Mouse (Mus musculus): ENCODE measurements at regions not wholly inside any gene's neighbourhood (a gene's known extent, or its start where the extent isn't known, plus 50 kb on each side); places are given as distances from the start of the nearest gene placed in this dataset.

DNA sequence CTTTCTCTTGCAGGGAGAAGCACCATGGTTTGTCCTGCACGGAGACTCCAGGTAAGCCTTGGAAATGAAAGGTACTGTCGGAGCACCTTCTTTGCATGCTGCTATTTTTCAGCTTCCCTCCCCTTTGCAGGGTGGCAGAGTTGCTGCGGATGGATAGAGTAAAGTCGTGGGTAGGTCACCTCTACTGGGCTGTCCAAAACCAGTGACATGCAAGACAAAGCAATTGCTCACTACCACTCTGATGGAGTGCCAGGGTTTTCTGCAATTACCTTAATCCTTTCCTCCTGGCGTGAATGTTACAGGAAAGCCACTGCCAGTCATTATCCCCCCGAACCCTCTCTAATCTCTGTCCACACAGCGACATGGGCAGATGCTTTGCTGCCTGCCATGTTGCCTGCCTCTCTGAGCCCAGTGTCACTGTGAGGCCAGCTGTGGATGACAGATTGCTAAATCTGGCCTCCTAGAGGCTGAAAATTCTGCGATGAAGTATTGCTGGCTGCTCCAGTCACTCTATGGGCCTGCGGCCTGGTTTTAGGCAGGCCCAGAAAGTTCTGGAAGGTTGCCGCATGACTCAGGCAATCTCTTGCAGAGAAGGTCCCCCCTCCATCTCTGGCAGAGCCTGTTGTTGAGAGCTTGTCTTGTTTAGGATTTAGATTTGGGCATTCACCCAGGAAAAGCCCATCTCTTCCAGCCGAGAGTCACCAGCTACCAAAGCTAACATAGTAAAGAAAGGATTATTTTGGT is 54.1 kb upstream of the Sod3 start:
- 88% methylated on average over 11 of the region's 11 CpGs for WGBS
- Histone ChIP-seq H3K27ac (no peak overlapping the region), H3K9ac (ENCODE audit: low read depth, low read length) (no peak overlapping the region), H3K4me1 (replicated peaks; ENCODE audit: insufficient read depth, low read length) (no peaks in the 10 kb centered on the region), H3K27me3 (ENCODE audit: insufficient read depth, low read length) (no peaks in the 10 kb centered on the region), H3K4me2 (ENCODE audit: low read length) (no peak overlapping the region), H3K36me3 (ENCODE audit: insufficient read depth, low read length) (no peaks in the 10 kb centered on the region), H3K4me3 (replicated peaks; ENCODE audit: low read depth, low read length) (no peak overlapping the region), H3K9me3 (replicated peaks; ENCODE audit: low read length) (no peaks in the 10 kb centered on the region)
- ATAC-seq (replicated peaks; ENCODE audit: low FRiP score, low read depth), result no peak
- no peak for DNase-seq (ENCODE audit: low spot score)
- TF ChIP-seq CTCF (IDR thresholded peaks at IDR 0.05; ENCODE audit: low read depth), result no peak

DNA sequence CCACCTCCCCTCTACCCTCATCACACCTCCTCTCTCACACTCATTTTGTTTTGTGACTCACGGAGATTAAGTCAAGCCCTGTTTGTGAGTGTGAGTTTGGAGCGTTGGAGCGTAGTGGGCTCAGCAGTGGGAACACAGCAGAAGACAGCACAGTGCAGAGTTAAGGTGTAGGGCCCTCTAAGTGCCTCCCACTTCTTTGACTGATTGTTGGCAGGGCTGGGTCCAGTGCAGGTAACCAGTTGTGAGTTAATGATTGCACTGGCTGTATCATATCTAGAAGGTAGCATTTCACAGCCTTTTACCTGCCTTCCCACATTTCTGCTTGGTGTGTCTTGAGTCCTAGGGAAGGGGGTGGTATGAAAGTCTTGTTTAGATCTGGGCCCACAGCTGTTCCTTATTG is 67.3 kb upstream of the Sod3 start:
- no peak overlapping the region for H3K27ac ChIP-seq
- no peak; the same call in 1 of the 2 replicates for ATAC-seq (replicated peaks; ENCODE audit: low FRiP score, low read depth)
- H3K4me1 ChIP-seq (replicated peaks; ENCODE audit: insufficient read depth, low read length), result no peaks in the 10 kb centered on the region

DNA sequence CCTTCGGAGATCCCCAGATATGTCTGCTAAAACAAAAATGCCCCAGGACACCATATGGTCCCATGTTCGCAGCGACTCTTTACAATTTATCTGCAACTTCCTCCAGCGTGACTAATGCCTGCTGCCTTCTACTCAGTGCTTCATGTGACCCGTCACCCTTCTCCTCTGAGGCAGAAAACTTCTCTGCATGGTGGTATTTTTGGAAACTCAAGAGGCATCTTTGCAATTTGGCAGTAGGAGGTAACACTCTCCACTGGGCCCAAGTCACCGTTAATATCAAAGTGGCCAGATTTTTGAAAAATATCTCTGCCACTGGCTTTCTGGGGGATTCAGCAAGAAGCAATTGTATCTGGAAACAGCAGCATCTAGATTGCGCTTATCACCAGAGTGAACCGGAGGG is 69.1 kb upstream of the Sod3 start:
- Histone ChIP-seq H3K9me3 (replicated peaks; ENCODE audit: low read length) (no peaks in the 10 kb centered on the region), H3K27me3 (ENCODE audit: insufficient read depth, low read length) (no peaks in the 10 kb centered on the region), H3K36me3 (ENCODE audit: insufficient read depth, low read length) (no peaks in the 10 kb centered on the region), H3K4me3 (replicated peaks; ENCODE audit: low read depth, low read length) (no peak overlapping the region), H3K9ac (ENCODE audit: low read depth, low read length) (no peak overlapping the region), H3K27ac (no peak overlapping the region), H3K4me1 (replicated peaks; ENCODE audit: insufficient read depth, low read length) (no peaks in the 10 kb centered on the region), H3K4me2 (ENCODE audit: low read length) (no peak overlapping the region)
- 38% methylated on average over 8 of the region's 8 CpGs for WGBS
- no peak for TF ChIP-seq CTCF (IDR thresholded peaks at IDR 0.05; ENCODE audit: low read depth)
- DNase-seq (ENCODE audit: low spot score) (peak; percentile 7), ATAC-seq (replicated peaks; ENCODE audit: low FRiP score, low read depth) (no peak)

More for the DNA sequence above, 67.3 kb upstream of the Sod3 start:
- H3K4me2 ChIP-seq (ENCODE audit: low read length), result no peak overlapping the region
- DNase-seq (ENCODE audit: low spot score), result no peak
- no peaks in the 10 kb centered on the region for H3K9me3 ChIP-seq (replicated peaks; ENCODE audit: low read length)
- 71% methylated on average over 3 of the region's 3 CpGs for WGBS
- H3K36me3 ChIP-seq (ENCODE audit: insufficient read depth, low read length), result no peaks in the 10 kb centered on the region
- no peak overlapping the region for H3K9ac ChIP-seq (ENCODE audit: low read depth, low read length)
- no peak overlapping the region for H3K4me3 ChIP-seq (replicated peaks; ENCODE audit: low read depth, low read length)
- no peak for TF ChIP-seq CTCF (IDR thresholded peaks at IDR 0.05; ENCODE audit: low read depth)
- H3K27me3 ChIP-seq (ENCODE audit: insufficient read depth, low read length), result no peaks in the 10 kb centered on the region

DNA sequence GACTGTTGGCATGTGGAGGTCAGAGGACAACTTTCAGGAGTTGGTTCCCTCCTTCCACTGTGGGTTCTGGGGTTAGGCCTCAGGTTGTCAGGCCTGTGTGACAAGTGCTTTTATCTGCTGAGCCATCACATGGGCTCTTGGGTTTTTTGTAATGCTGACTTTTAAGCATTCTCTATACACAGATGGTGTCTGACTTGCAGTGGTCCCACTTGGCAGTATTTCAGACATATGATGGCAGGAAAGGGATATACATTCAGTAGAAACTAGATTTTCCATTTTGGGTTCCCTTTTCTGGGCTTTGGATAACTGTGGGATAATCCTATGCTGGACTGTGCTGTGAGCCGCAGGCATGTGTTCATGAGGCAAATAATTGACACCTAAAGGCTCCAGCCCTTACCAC is 75.3 kb upstream of the Sod3 start:
- no peak overlapping the region for H3K4me2 ChIP-seq (ENCODE audit: low read length)
- 88% methylated on average over 1 of the region's 1 CpGs for WGBS
- H3K4me3 ChIP-seq (replicated peaks; ENCODE audit: low read depth, low read length), result no peak overlapping the region
- ATAC-seq (replicated peaks; ENCODE audit: low FRiP score, low read depth) (no peak), DNase-seq (ENCODE audit: low spot score) (no peak)
- no peaks in the 10 kb centered on the region for H3K9me3 ChIP-seq (replicated peaks; ENCODE audit: low read length)
- H3K4me1 ChIP-seq (replicated peaks; ENCODE audit: insufficient read depth, low read length), result no peaks in the 10 kb centered on the region
- no peak overlapping the region for H3K9ac ChIP-seq (ENCODE audit: low read depth, low read length)
- TF ChIP-seq CTCF (IDR thresholded peaks at IDR 0.05; ENCODE audit: low read depth), result no peak
- no peak overlapping the region for H3K27ac ChIP-seq
- no peaks in the 10 kb centered on the region for H3K36me3 ChIP-seq (ENCODE audit: insufficient read depth, low read length)
- H3K27me3 ChIP-seq (ENCODE audit: insufficient read depth, low read length), result no peaks in the 10 kb centered on the region

DNA sequence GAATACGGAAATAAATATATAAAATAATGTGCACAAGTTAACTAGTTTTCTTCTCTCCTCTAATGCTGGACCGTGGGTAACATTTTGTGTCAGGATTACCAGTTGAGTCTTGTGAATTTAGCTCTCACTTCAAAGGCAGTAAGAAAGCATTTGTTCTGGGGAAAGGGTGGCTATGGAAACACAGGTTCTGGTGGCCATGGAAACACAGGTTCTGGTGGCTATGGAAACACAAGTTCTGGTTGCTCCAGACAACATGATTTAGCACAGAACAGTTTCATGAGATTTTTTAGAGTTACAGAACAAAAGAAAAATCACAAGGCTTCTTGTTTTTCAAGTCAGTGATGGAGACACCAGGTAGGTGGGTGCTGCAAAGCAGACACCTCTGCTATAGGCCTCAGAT is 82.7 kb upstream of the Sod3 start:
- WGBS, result 93% methylated on average over 2 of the region's 2 CpGs
- no peaks in the 10 kb centered on the region for H3K4me1 ChIP-seq (replicated peaks; ENCODE audit: insufficient read depth, low read length)

DNA sequence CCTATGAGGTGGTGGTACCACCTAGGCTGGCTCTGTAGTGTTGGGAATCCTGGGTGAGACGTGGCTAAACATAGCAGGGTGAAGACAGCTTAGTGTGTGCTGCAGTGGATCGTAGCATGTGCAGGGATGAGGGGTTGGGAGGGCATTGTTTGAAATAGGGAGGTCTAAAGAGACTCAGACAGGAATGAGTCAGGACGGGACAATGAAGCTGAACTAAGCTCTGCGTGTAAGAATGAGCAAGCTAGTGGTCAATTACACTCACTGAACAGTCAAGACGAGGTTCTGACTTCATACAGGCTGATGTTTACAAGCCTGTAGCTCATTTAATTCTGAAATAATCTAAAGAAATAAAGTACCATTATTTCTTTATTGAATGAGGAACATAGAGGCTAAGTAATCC is 85.5 kb upstream of the Sod3 start:
- H3K4me3 ChIP-seq (replicated peaks; ENCODE audit: low read depth, low read length), result no peak overlapping the region
- ATAC-seq (replicated peaks; ENCODE audit: low FRiP score, low read depth), result no peak
- no peak overlapping the region for H3K27ac ChIP-seq
- H3K4me1 ChIP-seq (replicated peaks; ENCODE audit: insufficient read depth, low read length), result no peaks in the 10 kb centered on the region
- H3K36me3 ChIP-seq (ENCODE audit: insufficient read depth, low read length), result no peaks in the 10 kb centered on the region
- H3K4me2 ChIP-seq (ENCODE audit: low read length), result no peak overlapping the region
- no peak for TF ChIP-seq CTCF (IDR thresholded peaks at IDR 0.05; ENCODE audit: low read depth)
- 77% methylated on average over 5 of the region's 5 CpGs for WGBS
- H3K27me3 ChIP-seq (ENCODE audit: insufficient read depth, low read length), result no peaks in the 10 kb centered on the region
- no peak overlapping the region for H3K9ac ChIP-seq (ENCODE audit: low read depth, low read length)
- H3K9me3 ChIP-seq (replicated peaks; ENCODE audit: low read length), result no peaks in the 10 kb centered on the region
- DNase-seq (ENCODE audit: low spot score), result no peak

More for the DNA sequence above, 82.7 kb upstream of the Sod3 start:
- DNase-seq (ENCODE audit: low spot score) (no peak), ATAC-seq (replicated peaks; ENCODE audit: low FRiP score, low read depth) (no peak)
- Histone ChIP-seq H3K4me2 (ENCODE audit: low read length) (no peak overlapping the region), H3K36me3 (ENCODE audit: insufficient read depth, low read length) (no peaks in the 10 kb centered on the region), H3K9me3 (replicated peaks; ENCODE audit: low read length) (no peaks in the 10 kb centered on the region), H3K27ac (no peak overlapping the region), H3K27me3 (ENCODE audit: insufficient read depth, low read length) (no peaks in the 10 kb centered on the region), H3K4me3 (replicated peaks; ENCODE audit: low read depth, low read length) (no peak overlapping the region), H3K9ac (ENCODE audit: low read depth, low read length) (no peak overlapping the region)
- TF ChIP-seq CTCF (IDR thresholded peaks at IDR 0.05; ENCODE audit: low read depth), result no peak

DNA sequence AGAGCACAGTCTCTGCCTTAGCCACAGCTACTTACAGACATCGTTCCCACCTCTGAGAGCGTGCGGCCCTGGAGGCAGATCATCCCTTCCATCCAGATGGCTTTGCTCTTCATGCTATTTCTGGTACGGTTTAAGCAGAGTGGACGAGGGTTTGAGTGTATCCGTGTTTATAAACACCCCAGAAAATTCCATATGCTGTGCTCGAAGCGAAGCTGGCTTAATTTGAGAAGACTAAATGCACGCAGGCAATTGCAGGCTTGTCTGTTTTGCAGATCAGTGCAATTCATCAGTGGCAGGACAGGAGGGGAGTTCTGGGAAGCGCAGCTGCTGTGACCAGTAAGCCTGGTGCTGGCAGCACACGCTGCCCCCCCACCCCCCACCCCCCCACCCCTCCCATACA is 72.9 kb upstream of the Dhx15 start:
- Histone ChIP-seq H3K9me3 (replicated peaks; ENCODE audit: low read length) (no peaks in the 10 kb centered on the region), H3K9ac (ENCODE audit: low read depth, low read length) (no peak overlapping the region), H3K4me3 (replicated peaks; ENCODE audit: low read depth, low read length) (no peak overlapping the region), H3K4me1 (replicated peaks; ENCODE audit: insufficient read depth, low read length) (no peaks in the 10 kb centered on the region), H3K27ac (no peak overlapping the region), H3K27me3 (ENCODE audit: insufficient read depth, low read length) (no peaks in the 10 kb centered on the region), H3K36me3 (ENCODE audit: insufficient read depth, low read length) (no peaks in the 10 kb centered on the region), H3K4me2 (ENCODE audit: low read length) (no peak overlapping the region)
- no peak for DNase-seq (ENCODE audit: low spot score)
- WGBS, result 91% methylated on average over 11 of the region's 11 CpGs
- ATAC-seq (replicated peaks; ENCODE audit: low FRiP score, low read depth), result no peak
- no peak for TF ChIP-seq CTCF (IDR thresholded peaks at IDR 0.05; ENCODE audit: low read depth)

Data from kidney, postnatal 0 days (tissue).